Mouse (Mus musculus) midbrain, postnatal 0 days (tissue): Measurements from ENCODE around the gene Mrpl16. TPM values are rescaled to one million over a fixed set of nuclear protein-coding genes. Genes with fewer than 3 reads are reported as not detected.

Experiments used
- ATAC-seq: fragments of 200-750 bp; cut with Nextera tagmentation; 2 replicates; pipeline ENCODE4 v1.8.0; 2017; ENCODE audit warnings: moderate number of reproducible peaks, mild to moderate bottlenecking, moderate TSS enrichment, moderate library complexity; ENCODE audit not compliant: low FRiP score
- DNase-seq: peaks from one replicate; pipeline ENCODE4 v3.0.0-alpha.2; 2015; ENCODE audit warnings: low spot score
- H3K27ac ChIP-seq: fragments of 300-500 bp; sonication (generic); 2 replicates; pipeline ENCODE4 v1.5.1; 2014; ENCODE audit warnings: low read depth, mild to moderate bottlenecking, low read length, mixed read lengths
- H3K27me3 ChIP-seq: fragments of 300-500 bp; sonication (generic); 2 replicates; pipeline ENCODE4 v1.6.1; 2014; ENCODE audit warnings: low read length, control low read depth, mixed read lengths; ENCODE audit not compliant: insufficient read depth
- H3K36me3 ChIP-seq: fragments of 300-500 bp; sonication (generic); 2 replicates; pipeline ENCODE4 v1.6.1; 2014; ENCODE audit warnings: low read length, control low read depth, mixed read lengths; ENCODE audit not compliant: insufficient read depth
- H3K4me1 ChIP-seq: fragments of 300-500 bp; sonication (generic); 2 replicates; pipeline ENCODE4 v1.6.1; 2014; ENCODE audit warnings: mild to moderate bottlenecking, control low read depth, antibody characterized with exemption, low read length, mixed read lengths; ENCODE audit not compliant: insufficient read depth
- H3K4me2 ChIP-seq: fragments of 300-500 bp; sonication (generic); 2 replicates; pipeline ENCODE4 v1.6.1; 2014; ENCODE audit warnings: low read depth, mild to moderate bottlenecking, low read length, mixed read lengths; ENCODE audit not compliant: poor library complexity, severe bottlenecking
- H3K4me3 ChIP-seq: fragments of 300-500 bp; sonication (generic); 2 replicates; pipeline ENCODE4 v1.5.1; 2014; ENCODE audit warnings: low read depth, mild to moderate bottlenecking, low read length, moderate library complexity
- H3K9ac ChIP-seq: fragments of 300-500 bp; sonication (generic); replicated peaks from 2 replicates; pipeline ENCODE4 v1.6.1; 2014; ENCODE audit warnings: mild to moderate bottlenecking, low read length, moderate library complexity, mixed read lengths; ENCODE audit not compliant: poor library complexity, severe bottlenecking
- H3K9me3 ChIP-seq: fragments of 300-500 bp; sonication (generic); 2 replicates; pipeline ENCODE4 v1.6.1; 2016; ENCODE audit warnings: low read length, control low read depth
- CTCF ChIP-seq: IDR thresholded peaks from 2 replicates; pipeline ENCODE4 v1.5.1; 2016; ENCODE audit warnings: antibody characterized with exemption, mild to moderate bottlenecking
- WGBS: fragments of 180-500 bp; shearing (Covaris S2); extraction: QIAGEN DNeasy Blood & Tissue Kit; methylation state at CpG from one replicate; pipeline ENCODE4 v1.1.7; 2014; 5-methylcytosine and 5-hydroxymethylcytosine counted together
- polyA plus RNA-seq: library from polyadenylated mRNA; unstranded; fragments of >200 nt; fragmentation: Nextera tagmentation; extraction: Ambion mirVana; gene quantifications from 2 replicates; pipeline ENCODE4 v1.2.1, GENCODE M21; 2015
- total RNA-seq: library from RNA; depleted of rRNA; stranded (reverse); fragments of >200 nt; gene quantifications from 2 replicates; pipeline ENCODE4 v1.2.3, GENCODE M21; 2014

The Mrpl16 gene
- total and polyA plus RNA-seq, 2 experiments from 2014 or later: 15.6 to 52.3 TPM

DNA sequence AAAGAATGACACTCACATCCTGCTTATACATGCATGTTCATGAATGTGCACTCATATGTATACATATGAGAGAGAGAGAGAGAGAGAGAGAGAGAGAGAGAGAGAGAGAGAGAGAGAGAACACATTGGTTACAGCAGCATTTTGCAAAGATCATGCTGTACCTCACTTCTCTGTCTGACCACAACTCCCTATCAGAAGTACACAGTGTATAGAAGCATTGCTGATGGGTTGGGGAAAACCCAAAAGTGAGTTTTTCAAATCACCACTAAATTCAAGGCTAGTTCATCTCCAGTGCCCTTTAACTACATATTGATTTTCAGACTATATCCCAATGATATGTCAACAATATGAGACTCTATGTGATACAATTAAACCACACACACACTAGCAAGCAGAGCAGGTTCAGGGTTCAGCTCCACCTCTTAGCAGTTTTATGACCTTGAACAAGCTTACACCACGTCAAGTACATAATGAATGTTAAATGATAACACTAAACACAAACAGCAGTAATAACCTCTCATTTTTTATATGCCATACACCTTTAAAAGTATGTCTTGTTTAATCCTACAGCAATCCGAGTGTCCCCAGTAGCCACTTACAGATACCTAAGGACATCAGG, 23.7 kb downstream of the Mrpl16 start:
- Histone ChIP-seq H3K27ac (no peak overlapping the region), H3K9ac (no peak overlapping the region), H3K4me3 (no peak overlapping the region), H3K27me3 (no peaks in the 10 kb centered on the region), H3K36me3 (peaks cover 14% of the 10 kb centered on the region), H3K9me3 (no peaks in the 10 kb centered on the region), H3K4me1 (no peaks in the 10 kb centered on the region), H3K4me2 (no peak overlapping the region)
- DNase-seq (no peak), ATAC-seq (no peak)
- no peak for TF ChIP-seq CTCF
- WGBS: 84% methylated on average over 2 of the region's 2 CpGs

GRCm38 (mm10) chr19:11794447-11794846, 24.3 kb downstream of the Mrpl16 start:
- H3K9ac ChIP-seq: no peak overlapping the region
- no peak for DNase-seq
- no peaks in the 10 kb centered on the region for H3K9me3 ChIP-seq
- ATAC-seq: no peak
- TF ChIP-seq CTCF: no peak
- H3K27ac ChIP-seq: no peak overlapping the region
- H3K4me3 ChIP-seq: no peak overlapping the region
- H3K36me3 ChIP-seq: peaks cover 8% of the 10 kb centered on the region; the same call in 1 of the 2 replicates
- H3K27me3 ChIP-seq: no peaks in the 10 kb centered on the region
- no peak overlapping the region for H3K4me2 ChIP-seq
- H3K4me1 ChIP-seq: no peaks in the 10 kb centered on the region
- WGBS: 87% methylated on average over 6 of the region's 6 CpGs

- no peak for DNase-seq
- TF ChIP-seq CTCF: 0 out of 2 replicates have a peak, but pooled peaks have one; percentile 16
- 76% methylated on average over 8 of the region's 8 CpGs for WGBS
- Histone ChIP-seq H3K4me3 (no peak overlapping the region), H3K27me3 (no peaks in the 10 kb centered on the region), H3K9me3 (no peaks in the 10 kb centered on the region), H3K4me2 (no peak overlapping the region), H3K27ac (no peak overlapping the region), H3K4me1 (no peaks in the 10 kb centered on the region), H3K9ac (no peak overlapping the region), H3K36me3 (0 out of 2 replicates have a peak, but pooled peaks cover 4% of the 10 kb centered on the region)
- ATAC-seq: no peak
Measured at GRCm38 (mm10) chr19:11800531-11801315, 30.5 kb downstream of the Mrpl16 start.

DNA sequence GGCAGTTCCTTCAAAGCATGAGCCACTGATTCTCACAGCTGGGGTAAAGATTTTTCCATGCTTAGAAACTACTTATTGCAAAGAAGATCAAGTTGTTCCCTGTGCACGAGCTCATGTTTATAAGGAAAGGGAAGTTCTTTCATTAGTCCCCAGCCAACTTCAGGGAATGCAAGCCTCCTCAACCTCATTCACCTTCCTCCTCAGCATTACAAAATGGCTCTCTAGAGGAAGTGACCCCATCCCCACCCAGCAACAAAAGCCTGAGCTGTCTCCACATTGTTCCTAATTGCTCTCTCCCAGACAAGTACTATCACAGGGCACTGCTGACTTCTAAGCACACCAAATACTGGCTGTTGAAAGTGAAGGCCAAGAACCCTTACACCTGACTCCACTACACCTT, 34.2 kb downstream of the Mrpl16 start:
- Histone ChIP-seq H3K9me3 (no peaks in the 10 kb centered on the region), H3K4me3 (no peak overlapping the region), H3K4me2 (no peak overlapping the region), H3K4me1 (no peaks in the 10 kb centered on the region), H3K27me3 (no peaks in the 10 kb centered on the region), H3K27ac (no peak overlapping the region), H3K9ac (no peak overlapping the region), H3K36me3 (0 out of 2 replicates have a peak, but pooled peaks cover 4% of the 10 kb centered on the region)
- DNase-seq (no peak), ATAC-seq (no peak)
- TF ChIP-seq CTCF: no peak
- WGBS: 83% methylated on average over 1 of the region's 1 CpGs

DNA sequence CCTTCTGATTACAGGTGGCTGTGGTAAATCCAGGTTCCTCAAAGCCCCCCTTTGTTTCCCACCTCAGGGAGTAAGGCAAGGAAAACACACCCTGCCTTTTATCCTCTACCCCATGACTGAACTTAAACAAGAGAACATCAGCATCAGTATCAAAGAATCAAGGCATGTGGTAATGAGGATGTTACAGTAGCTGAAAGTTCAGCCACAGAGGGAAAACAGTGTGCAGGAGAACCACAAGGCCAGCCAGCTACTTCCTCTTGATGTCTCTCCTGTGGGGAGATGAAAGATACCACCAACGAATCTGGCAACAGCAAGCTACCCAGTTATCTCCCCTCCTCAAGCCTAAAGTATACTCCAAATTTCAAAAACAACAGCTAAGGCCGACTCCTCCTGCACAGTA, 37.1 kb downstream of the Mrpl16 start:
- TF ChIP-seq CTCF: no peak
- DNase-seq (no peak), ATAC-seq (no peak)
- Histone ChIP-seq H3K4me1 (peaks cover 7% of the 10 kb centered on the region; the same call in 1 of the 2 replicates), H3K9ac (no peak overlapping the region), H3K36me3 (0 out of 2 replicates have a peak, but pooled peaks cover 2% of the 10 kb centered on the region), H3K27me3 (no peaks in the 10 kb centered on the region), H3K4me3 (no peak overlapping the region), H3K4me2 (no peak overlapping the region), H3K9me3 (no peaks in the 10 kb centered on the region), H3K27ac (no peak overlapping the region)
- WGBS: 68% methylated on average over 2 of the region's 2 CpGs

GRCm38 (mm10) chr19:11807822-11808221, 37.6 kb downstream of the Mrpl16 start:
- Histone ChIP-seq H3K4me1 (peaks cover 8% of the 10 kb centered on the region; the same call in 1 of the 2 replicates), H3K9ac (no peak overlapping the region), H3K36me3 (0 out of 2 replicates have a peak, but pooled peaks cover 2% of the 10 kb centered on the region), H3K9me3 (no peaks in the 10 kb centered on the region), H3K27me3 (no peaks in the 10 kb centered on the region), H3K27ac (no peak overlapping the region), H3K4me3 (no peak overlapping the region), H3K4me2 (no peak overlapping the region)
- WGBS: 20% methylated on average over 6 of the region's 6 CpGs
- ATAC-seq (no peak), DNase-seq (no peak)
- no peak for TF ChIP-seq CTCF
